ENCODE assay signal across 7 mouse cellular contexts in genomic region chr5:24686176-24686575, GRCm38 (mm10). TPM values are rescaled to one million over a fixed set of nuclear protein-coding genes. Genes with fewer than 3 reads are reported as not detected.
DNase-seq lines count a peak whose midpoint lies in the region; TF ChIP-seq lines count a peak whose summit lies in the region.

No protein-coding gene starts in this region.

- H3K9me3 ChIP-seq in hindbrain, embryonic 10.5 days = no peaks in the 10 kb centered on the region

- H3K27ac ChIP-seq in testis, adult 2 months (ENCODE audit: control insufficient read depth, insufficient read depth, low read depth, low read length) = peak overlapping the region; percentile 50; the same call in 1 of the 2 replicates
- H3K27ac ChIP-seq in hindbrain, embryonic 10.5 days = peak overlapping the region; percentile 94

- peaks cover 7% of the 10 kb centered on the region for H3K4me1 ChIP-seq in testis, adult 2 months (ENCODE audit: control insufficient read depth, insufficient read depth, low read length)
- H3K4me1 ChIP-seq in hindbrain, embryonic 10.5 days (replicated peaks) = peaks cover 13% of the 10 kb centered on the region

- no peaks in the 10 kb centered on the region; the same call in none of the 2 replicates for H3K36me3 ChIP-seq in testis, adult 2 months (ENCODE audit: control insufficient read depth, insufficient read depth, low read length)
- H3K36me3 ChIP-seq in hindbrain, embryonic 10.5 days = peaks cover 18% of the 10 kb centered on the region

- no peak for TF ChIP-seq CTCF in testis, adult 2 months (IDR thresholded peaks at IDR 0.05; ENCODE audit: control insufficient read depth, insufficient read depth, insufficient replicate concordance, low read depth, low read length)

- H3K4me3 ChIP-seq in testis, adult 2 months (ENCODE audit: control insufficient read depth, low read depth, low read length) = peak overlapping the region; percentile 87
- peak overlapping the region; percentile 86 for H3K4me3 ChIP-seq in hindbrain, embryonic 10.5 days

- 1% methylated on average over 15 of the region's 15 CpGs for WGBS in hindbrain, embryonic 10.5 days

- TF ChIP-seq POLR2A in testis, adult 2 months (IDR thresholded peaks at IDR 0.05; ENCODE audit: control insufficient read depth, low read depth, low read length) = no peak

- DNase-seq in testis, postnatal 14 days (ENCODE audit: low spot score) = no peak
- DNase-seq in c-Kit-negative CD71-positive TER-119-positive erythroid progenitor cells, embryonic 14.5 days (ENCODE audit: low read depth, low spot score) = peak; percentile 62
- DNase-seq in hindbrain, embryonic 10.5 days (ENCODE audit: low spot score) = no peak
- peak; percentile 73 for DNase-seq in lung, postnatal 36 days
- no peak for DNase-seq in adrenal gland, adult 18-20 months (ENCODE audit: low spot score in 2 of 2)
- DNase-seq in urinary bladder, postnatal 10 days (ENCODE audit: low spot score) = no peak

- no peaks in the 10 kb centered on the region for H3K27me3 ChIP-seq in testis, adult 2 months (ENCODE audit: control insufficient read depth, insufficient read depth, low read length)
- H3K27me3 ChIP-seq in hindbrain, embryonic 10.5 days (ENCODE audit: insufficient read depth, poor library complexity, severe bottlenecking) = no peaks in the 10 kb centered on the region

RNA-seq across cellular contexts. Expression of gene Nub1, which starts 0.8 kb away (rescaled TPM):
- polyA plus RNA-seq in testis, adult 2 months (2012; rRNA removed) = 46.5 and 49.9 TPM in 2 replicates
- 27.3 and 28.8 TPM in 2 replicates for polyA plus RNA-seq in hindbrain, embryonic 10.5 days (2016; fragmentation: Nextera tagmentation; extraction: Ambion mirVana)
- total RNA-seq in adrenal gland, adult 18-20 months (2021) = 10 to 100 TPM; 50.1 to 62.0 TPM

RNA-seq across cellular contexts. Expression of gene Wdr86, which starts 44.4 kb away (rescaled TPM):
- polyA plus RNA-seq in testis, adult 2 months (2012; rRNA removed) = 0.78 and 1.0 TPM in 2 replicates
- 20.9 and 25.2 TPM in 2 replicates for polyA plus RNA-seq in hindbrain, embryonic 10.5 days (2016; fragmentation: Nextera tagmentation; extraction: Ambion mirVana)
- total RNA-seq in adrenal gland, adult 18-20 months (2021) = 1 to 10 TPM in 1 of 2 experiments, under 1 TPM in 1; 0.42 to 1.1 TPM

Comparison
In these comparisons a context has a peak if more than half of its experiments do, and no peak if none do; other contexts are left out.
1. DNase-seq: peak in c-Kit-negative CD71-positive TER-119-positive erythroid progenitor cells, embryonic 14.5 days (single experiment) and lung, postnatal 36 days (single experiment); none in testis, postnatal 14 days (single experiment), hindbrain, embryonic 10.5 days (single experiment), adrenal gland, adult 18-20 months (0 of 2) and urinary bladder, postnatal 10 days (single experiment).
2. RNA of gene Wdr86, which starts 44.4 kb away (polyA plus RNA-seq): 20.9 to 25.2 TPM in hindbrain, embryonic 10.5 days; 0.78 to 1.0 TPM in testis, adult 2 months; every median in the first group is over 10 times any median in the second.